Comparison of ENCODE assay signal across 25 mouse cellular contexts in genomic region chr2:52320175-52320574, GRCm38 (mm10).
"Had no signal": no experiment of that assay in that cellular context is flagged by ENCODE, and none has a peak within 500 bp of the region (broad histone marks: within the 10 kb centered on the region; RNA-seq: fewer than 3 reads in every experiment).

No protein-coding gene starts in this region.

- H3K27me3 ChIP-seq: heart, embryonic 12.5 days; hindbrain, embryonic 12.5 days; intestine, embryonic 15.5 days; limb, embryonic 12.5 days; liver, embryonic 13.5 days had no signal

- H3K9ac ChIP-seq: forebrain, postnatal 0 days; heart, embryonic 12.5 days; hindbrain, embryonic 12.5 days; hindbrain, embryonic 14.5 days; intestine, embryonic 15.5 days; limb, embryonic 12.5 days; liver, embryonic 13.5 days; liver, embryonic 15.5 days; liver, postnatal 0 days had no signal

- H3K4me3 ChIP-seq: heart, embryonic 10.5 days; heart, embryonic 12.5 days; hindbrain, embryonic 10.5 days; hindbrain, embryonic 12.5 days; intestine, embryonic 15.5 days; layer of hippocampus, adult 2 months; left cerebral cortex, adult 2 months; limb, embryonic 10.5 days; limb, embryonic 12.5 days; liver, embryonic 13.5 days; liver, embryonic 15.5 days had no signal

- H3K4me1 ChIP-seq: hindbrain, embryonic 10.5 days; hindbrain, embryonic 12.5 days; intestine, embryonic 15.5 days; limb, embryonic 10.5 days; limb, embryonic 12.5 days; liver, embryonic 15.5 days had no signal

- H3K36me3 ChIP-seq: heart, embryonic 10.5 days; heart, embryonic 12.5 days; hindbrain, embryonic 10.5 days; hindbrain, embryonic 12.5 days; intestine, embryonic 15.5 days; limb, embryonic 10.5 days; limb, embryonic 12.5 days; liver, embryonic 13.5 days; liver, embryonic 15.5 days had no signal

- H3K4me2 ChIP-seq: heart, embryonic 12.5 days; hindbrain, embryonic 12.5 days; hindbrain, embryonic 14.5 days; intestine, embryonic 15.5 days; limb, embryonic 12.5 days; liver, embryonic 11.5 days; liver, embryonic 13.5 days; liver, embryonic 15.5 days had no signal

- H3K27ac ChIP-seq: hindbrain, embryonic 10.5 days; hindbrain, embryonic 12.5 days; hindbrain, embryonic 14.5 days; intestine, embryonic 15.5 days; layer of hippocampus, adult 2 months; left cerebral cortex, adult 2 months; limb, embryonic 10.5 days; limb, embryonic 12.5 days; liver, embryonic 13.5 days; liver, embryonic 15.5 days had no signal

- DNase-seq: forebrain, postnatal 0 days; gastrocnemius, postnatal 25 days; heart, adult 18-20 months; heart, postnatal 10 days; heart, postnatal 4 days; kidney, adult 9 months; kidney, postnatal 14 days; kidney, postnatal 4 days; liver; liver, embryonic 13.5 days; liver, postnatal 0 days had no signal

- ATAC-seq: forebrain, postnatal 0 days; hindbrain, embryonic 16.5 days; intestine, embryonic 15.5 days; intestine, postnatal 0 days; liver, postnatal 0 days had no signal

- H3K9me3 ChIP-seq: heart, embryonic 10.5 days; heart, embryonic 12.5 days; hindbrain, embryonic 10.5 days; hindbrain, embryonic 12.5 days; intestine, embryonic 15.5 days; limb, embryonic 10.5 days; limb, embryonic 12.5 days; liver, embryonic 13.5 days; liver, embryonic 15.5 days had no signal
